ENCODE assay signal across 23 mouse cellular contexts in the genomic region with DNA sequence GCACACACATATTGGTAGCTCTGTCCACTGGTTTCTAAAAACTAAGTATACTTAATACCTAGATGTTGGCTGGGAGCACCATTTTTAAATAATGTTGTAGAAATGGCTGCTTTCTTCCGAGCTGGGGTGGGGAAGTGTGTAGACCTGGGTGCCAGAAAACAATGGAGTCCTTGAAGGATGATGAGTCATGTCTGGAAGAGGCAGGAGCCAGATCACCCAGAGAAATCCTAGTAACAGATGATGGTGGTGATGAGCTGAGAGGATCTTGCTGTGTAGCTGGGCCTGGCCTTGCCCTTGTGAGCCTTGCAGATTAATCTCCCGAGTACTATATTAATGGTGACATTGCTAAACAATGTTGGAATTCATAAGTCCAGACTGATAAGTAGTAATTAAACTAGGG. TPM values are rescaled to one million over a fixed set of nuclear protein-coding genes. Genes with fewer than 3 reads are reported as not detected.
"Had no signal": no experiment of that assay in that cellular context is flagged by ENCODE, and none has a peak within 500 bp of the region (broad histone marks: within the 10 kb centered on the region; RNA-seq: fewer than 3 reads in every experiment).

No protein-coding gene starts in this region.

- H3K27me3 ChIP-seq: midbrain, embryonic 13.5 days had no signal

- ATAC-seq: liver, embryonic 12.5 days; midbrain, embryonic 13.5 days; midbrain, embryonic 16.5 days had no signal

- H3K4me2 ChIP-seq: limb, embryonic 13.5 days; liver, embryonic 12.5 days; liver, embryonic 15.5 days; lung, embryonic 15.5 days; midbrain, embryonic 13.5 days had no signal

- DNase-seq: kidney, adult 2 months; kidney, postnatal 25 days; layer of hippocampus, adult 9-11 months; liver; lung, adult 18-20 months; lung, postnatal 10 days; lung, postnatal 36 days; right cerebral cortex, adult 18-20 months; right cerebral cortex, postnatal 14 days; right cerebral cortex, postnatal 4 days; thymus, postnatal 36 days had no signal

- H3K27ac ChIP-seq: kidney, postnatal 0 days; layer of hippocampus, adult 2 months; limb, embryonic 10.5 days; limb, embryonic 13.5 days; liver, embryonic 12.5 days; liver, embryonic 15.5 days; lung, embryonic 15.5 days; midbrain, embryonic 10.5 days; midbrain, embryonic 13.5 days; stomach, postnatal 0 days had no signal

- H3K9ac ChIP-seq: limb, embryonic 13.5 days; liver, embryonic 12.5 days; liver, embryonic 15.5 days; lung, embryonic 15.5 days; midbrain, embryonic 13.5 days had no signal

- H3K9me3 ChIP-seq: limb, embryonic 10.5 days; limb, embryonic 13.5 days; liver, embryonic 12.5 days; liver, embryonic 15.5 days; lung, embryonic 15.5 days; midbrain, embryonic 10.5 days; midbrain, embryonic 13.5 days had no signal

- H3K36me3 ChIP-seq: limb, embryonic 13.5 days; liver, embryonic 12.5 days; liver, embryonic 15.5 days; lung, embryonic 15.5 days; midbrain, embryonic 13.5 days had no signal

- H3K4me3 ChIP-seq: layer of hippocampus, adult 2 months; limb, embryonic 10.5 days; limb, embryonic 13.5 days; liver, embryonic 12.5 days; liver, embryonic 15.5 days; lung, embryonic 15.5 days; midbrain, embryonic 10.5 days; midbrain, embryonic 13.5 days had no signal

RNA-seq across cellular contexts. Expression of gene Gm17509, which starts 4.0 kb away (rescaled TPM):
- polyA plus RNA-seq: kidney, adult 2 months; large intestine, adult 2 months; lung, embryonic 15.5 days; stomach, postnatal 0 days had no signal
